Mouse (Mus musculus): ENCODE data around the gene Psme2. TPM values are rescaled to one million over a fixed set of nuclear protein-coding genes. Genes with fewer than 3 reads are reported as not detected.

Psme2 gene
- polyA plus RNA-seq, 2 experiments = 56.0 to 190 TPM

DNA sequence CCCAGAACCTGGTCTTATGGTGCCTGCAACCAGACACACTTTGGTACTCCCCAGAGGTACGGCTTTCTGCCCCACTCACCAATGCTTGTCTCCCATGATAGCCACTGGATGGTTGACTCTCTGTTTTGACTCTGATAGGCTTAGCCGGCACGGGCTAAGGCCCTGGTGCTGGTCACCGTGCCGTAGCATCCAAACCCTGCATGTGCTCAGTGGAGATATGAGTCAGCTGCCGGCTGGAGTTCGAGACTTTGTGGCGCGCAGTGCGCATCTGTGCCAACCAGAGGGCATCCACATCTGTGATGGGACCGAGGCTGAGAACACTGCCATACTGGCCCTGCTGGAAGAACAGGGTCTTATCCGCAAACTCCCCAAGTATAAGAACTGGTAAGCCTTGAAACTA is 48.6 kb downstream of the Psme2 start:
- peak overlapping the region; percentile 73 for H3K4me2 ChIP-seq (ENCODE audit: low read depth)
- H3K27ac ChIP-seq = no peak overlapping the region
- DNase-seq (ENCODE audit: low read depth in 3 of 3, low spot score in 3 of 3) = no peak
- no peak overlapping the region for H3K9ac ChIP-seq (replicated peaks)
- H3K4me1 ChIP-seq (replicated peaks; ENCODE audit: control insufficient read depth in 2 of 2, insufficient read depth in 2 of 2, low read length in 1 of 2) = peaks cover 16 to 26% of the 10 kb centered on the region in 2 experiments
- 0 out of 4 replicates have a peak overlapping the region, but pooled peaks of 1 of the 2 experiments have one; percentile 12 for H3K4me3 ChIP-seq (ENCODE audit: insufficient read depth in 1 of 2, low read depth in 2 of 2, low read length in 2 of 2)
- no peaks in the 10 kb centered on the region for H3K9me3 ChIP-seq (ENCODE audit: control insufficient read depth, low read length)
- H3K36me3 ChIP-seq (replicated peaks; ENCODE audit: control insufficient read depth, insufficient read depth, low read depth) = peaks cover 16% of the 10 kb centered on the region
- WGBS (ENCODE audit: insufficient replicate concordance) = 71% methylated on average over 12 of the region's 12 CpGs
- no peaks in the 10 kb centered on the region for H3K27me3 ChIP-seq (ENCODE audit: control insufficient read depth, insufficient read depth, low read length)
- ATAC-seq (ENCODE audit: insufficient read depth) = no peak
- TF ChIP-seq CTCF (IDR thresholded peaks at IDR 0.05; ENCODE audit: low read depth) = peak; percentile 36; the same call in 1 of the 2 replicates
- 0 out of 2 replicates have a peak, but pooled peaks have one; percentile 28 for TF ChIP-seq EP300 (IDR thresholded peaks at IDR 0.05; ENCODE audit: low read depth)

DNA sequence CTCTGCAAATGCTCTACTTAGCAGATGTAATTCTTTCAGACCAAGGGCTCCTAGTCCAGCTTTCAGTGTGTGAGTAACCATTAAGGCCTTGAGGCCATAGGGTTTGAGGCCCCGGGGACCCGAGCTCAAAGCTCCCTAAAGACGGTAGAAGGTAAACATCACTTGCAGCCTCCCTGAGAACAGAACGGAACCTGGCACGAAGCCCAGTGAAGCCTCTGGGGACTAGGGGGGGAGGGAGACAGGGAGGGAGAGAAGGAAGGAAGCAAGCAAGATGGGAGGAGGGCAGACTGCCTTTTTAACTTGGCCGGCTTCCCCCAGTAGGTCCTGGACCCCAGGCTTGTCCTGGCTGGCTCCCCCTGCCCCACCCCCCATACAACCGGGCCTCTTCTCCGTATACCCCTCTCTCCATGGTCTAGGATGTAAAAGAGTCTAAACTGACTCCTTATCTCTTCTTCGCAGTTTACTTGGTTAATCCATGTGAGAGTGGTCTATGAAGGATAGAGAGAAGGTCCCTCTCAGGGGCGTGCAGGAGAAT is 50.1 kb downstream of the Psme2 start:
- TF ChIP-seq EP300 (IDR thresholded peaks at IDR 0.05; ENCODE audit: low read depth) = no peak; the same call in 1 of the 2 replicates
- TF ChIP-seq CTCF (IDR thresholded peaks at IDR 0.05; ENCODE audit: low read depth) = no peak
- Histone ChIP-seq H3K9me3 (ENCODE audit: control insufficient read depth, low read length) (no peaks in the 10 kb centered on the region), H3K4me1 (replicated peaks; ENCODE audit: control insufficient read depth in 2 of 2, insufficient read depth in 2 of 2, low read length in 1 of 2) (peaks cover 20 to 30% of the 10 kb centered on the region in 2 experiments), H3K9ac (replicated peaks) (peak overlapping the region; percentile 88), H3K36me3 (replicated peaks; ENCODE audit: control insufficient read depth, insufficient read depth, low read depth) (peaks cover 16% of the 10 kb centered on the region), H3K27me3 (ENCODE audit: control insufficient read depth, insufficient read depth, low read length) (no peaks in the 10 kb centered on the region), H3K4me2 (ENCODE audit: low read depth) (peak overlapping the region; percentile 73), H3K4me3 (ENCODE audit: insufficient read depth in 1 of 2, low read depth in 2 of 2, low read length in 2 of 2) (peak overlapping the region; percentile 66 to 79), H3K27ac (peak overlapping the region; percentile 86)
- peak; percentile 35 for ATAC-seq (ENCODE audit: insufficient read depth)
- WGBS (ENCODE audit: insufficient replicate concordance) = 1% methylated on average over 10 of the region's 10 CpGs
- DNase-seq (ENCODE audit: low read depth in 3 of 3, low spot score in 3 of 3) = peak in 1 of 3 experiments; percentile 49

DNA sequence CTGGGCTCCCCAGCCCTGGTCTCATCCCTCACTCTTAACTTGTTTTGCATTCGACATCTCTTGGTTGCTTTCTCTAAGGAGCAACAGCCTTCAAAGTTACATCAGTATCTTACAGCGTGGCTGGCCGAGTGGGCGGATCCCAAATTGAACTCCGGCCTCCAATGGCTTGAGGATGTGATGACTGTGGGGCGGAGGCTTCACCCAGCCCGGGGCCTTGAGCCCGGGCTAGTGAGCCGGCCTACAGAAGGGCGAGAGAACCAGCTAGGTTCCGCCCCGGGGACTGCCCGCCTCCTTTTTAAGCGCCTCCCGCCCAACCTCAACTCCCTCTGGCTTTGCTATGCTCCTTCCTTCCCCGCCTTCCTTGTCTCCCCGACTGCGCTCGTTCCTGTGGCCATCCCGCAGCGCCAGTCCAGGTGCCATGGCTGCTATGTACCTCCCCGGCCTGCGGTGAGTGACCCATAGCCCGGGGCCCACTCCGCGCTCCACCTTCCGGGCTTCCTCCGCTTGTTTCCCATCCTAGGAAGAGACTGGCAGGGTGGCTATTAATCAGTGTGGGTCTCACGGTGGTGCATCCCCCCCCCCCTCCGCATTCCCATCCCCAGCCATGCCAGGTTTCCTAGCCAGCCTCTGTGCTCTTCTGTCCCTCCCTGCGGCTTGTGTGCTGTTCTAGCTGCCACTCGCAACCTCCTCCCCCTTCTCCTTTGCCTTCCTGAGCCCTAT is 50.7 kb downstream of the Psme2 start, which contains the start of gene Pck2:
Pck2 (plus strand) TSS at position 200 of the 720 bp plus-strand sequence.
- TF ChIP-seq EP300 (IDR thresholded peaks at IDR 0.05; ENCODE audit: low read depth) (no peak; the same call in 1 of the 2 replicates), CTCF (IDR thresholded peaks at IDR 0.05; ENCODE audit: low read depth) (no peak)
- Histone ChIP-seq H3K27ac (peak within 1 kb of the TSS; percentile 86), H3K4me3 (ENCODE audit: insufficient read depth in 1 of 2, low read depth in 2 of 2, low read length in 2 of 2) (peak within 1 kb of the TSS; percentile 66 to 79), H3K4me2 (ENCODE audit: low read depth) (peak within 1 kb of the TSS; percentile 73), H3K4me1 (replicated peaks; ENCODE audit: control insufficient read depth in 2 of 2, insufficient read depth in 2 of 2, low read length in 1 of 2) (peaks cover 20 to 30% of the 10 kb centered on the region in 2 experiments), H3K36me3 (replicated peaks; ENCODE audit: control insufficient read depth, insufficient read depth, low read depth) (peaks cover 13% of the 10 kb centered on the region), H3K9me3 (ENCODE audit: control insufficient read depth, low read length) (no peaks in the 10 kb centered on the region), H3K9ac (replicated peaks) (peak within 1 kb of the TSS; percentile 88), H3K27me3 (ENCODE audit: control insufficient read depth, insufficient read depth, low read length) (no peaks in the 10 kb centered on the region)
- peak; percentile 96 for ATAC-seq (ENCODE audit: insufficient read depth)
- WGBS (ENCODE audit: insufficient replicate concordance) = under 1% methylated on average over 32 of the region's 32 CpGs
- DNase-seq (ENCODE audit: low read depth in 3 of 3, low spot score in 3 of 3) = peak; percentile 92 to 94 (median 93)

Other genes starting within 250 kb of the Psme2 start
Only the 30 nearest of the 31 such genes appear.
- 40.3 and 44.1 TPM in 2 replicates for gene Dhrs4, start 112.4 kb downstream of the Psme2 start, polyA plus RNA-seq (2012; rRNA removed)
- 40.4 and 42.2 TPM in 2 replicates for gene Dhrs4, start 112.4 kb downstream of the Psme2 start, polyA plus RNA-seq (2014; fragmentation: Nextera tagmentation; extraction: Ambion mirVana)
- gene Carmil3, start 100.5 kb downstream of the Psme2 start, polyA plus RNA-seq (2012; rRNA removed) = 2.6 TPM in 2 replicates
- gene Carmil3, start 100.5 kb downstream of the Psme2 start, polyA plus RNA-seq (2014; fragmentation: Nextera tagmentation; extraction: Ambion mirVana) = 0.32 and 0.45 TPM in 2 replicates
- 0.05 and 0.06 TPM in 2 replicates for gene Cpne6, start 80.7 kb downstream of the Psme2 start, polyA plus RNA-seq (2012; rRNA removed)
- not detected in 2 replicates for gene Cpne6, start 80.7 kb downstream of the Psme2 start, polyA plus RNA-seq (2014; fragmentation: Nextera tagmentation; extraction: Ambion mirVana)
- not detected in 2 replicates for gene Nrl, start 66.1 kb downstream of the Psme2 start, polyA plus RNA-seq (2012; rRNA removed)
- gene Nrl, start 66.1 kb downstream of the Psme2 start, polyA plus RNA-seq (2014; fragmentation: Nextera tagmentation; extraction: Ambion mirVana) = not detected in 2 replicates
- gene Pck2, start 50.8 kb downstream of the Psme2 start, polyA plus RNA-seq (2012; rRNA removed) = 19.6 and 21.9 TPM in 2 replicates
- gene Pck2, start 50.8 kb downstream of the Psme2 start, polyA plus RNA-seq (2014; fragmentation: Nextera tagmentation; extraction: Ambion mirVana) = 15.6 and 20.6 TPM in 2 replicates
- 25.4 and 30.9 TPM in 2 replicates for gene Dcaf11, start 31.1 kb downstream of the Psme2 start, polyA plus RNA-seq (2012; rRNA removed)
- gene Dcaf11, start 31.1 kb downstream of the Psme2 start, polyA plus RNA-seq (2014; fragmentation: Nextera tagmentation; extraction: Ambion mirVana) = 47.5 and 51.2 TPM in 2 replicates
- gene A730061H03Rik, start 30.7 kb downstream of the Psme2 start, polyA plus RNA-seq (2012; rRNA removed) = 0.95 and 1.3 TPM in 2 replicates
- gene A730061H03Rik, start 30.7 kb downstream of the Psme2 start, polyA plus RNA-seq (2014; fragmentation: Nextera tagmentation; extraction: Ambion mirVana) = 1.8 and 2.1 TPM in 2 replicates
- gene Fitm1, start 15.5 kb downstream of the Psme2 start, polyA plus RNA-seq (2012; rRNA removed) = 0.19 and 0.38 TPM in 2 replicates
- 0.37 and 0.58 TPM in 2 replicates for gene Fitm1, start 15.5 kb downstream of the Psme2 start, polyA plus RNA-seq (2014; fragmentation: Nextera tagmentation; extraction: Ambion mirVana)
- 32.0 and 51.1 TPM in 2 replicates for gene Psme1, start 13.0 kb downstream of the Psme2 start, polyA plus RNA-seq (2012; rRNA removed)
- gene Psme1, start 13.0 kb downstream of the Psme2 start, polyA plus RNA-seq (2014; fragmentation: Nextera tagmentation; extraction: Ambion mirVana) = 99.9 and 103 TPM in 2 replicates
- gene Emc9, start 5.8 kb downstream of the Psme2 start, polyA plus RNA-seq (2012; rRNA removed) = 19.2 and 20.3 TPM in 2 replicates
- gene Emc9, start 5.8 kb downstream of the Psme2 start, polyA plus RNA-seq (2014; fragmentation: Nextera tagmentation; extraction: Ambion mirVana) = 32.8 and 33.0 TPM in 2 replicates
- 6.2 and 6.5 TPM in 2 replicates for gene Rnf31, start 595 bp upstream of the Psme2 start, polyA plus RNA-seq (2012; rRNA removed)
- gene Rnf31, start 595 bp upstream of the Psme2 start, polyA plus RNA-seq (2014; fragmentation: Nextera tagmentation; extraction: Ambion mirVana) = 6.6 and 7.6 TPM in 2 replicates
- gene Irf9, start 12.5 kb upstream of the Psme2 start, polyA plus RNA-seq (2012; rRNA removed) = 13.5 and 15.1 TPM in 2 replicates
- gene Irf9, start 12.5 kb upstream of the Psme2 start, polyA plus RNA-seq (2014; fragmentation: Nextera tagmentation; extraction: Ambion mirVana) = 11.2 and 13.8 TPM in 2 replicates
- gene Rec8, start 26.9 kb upstream of the Psme2 start, polyA plus RNA-seq (2012; rRNA removed) = 1.7 and 1.9 TPM in 2 replicates
- 0.87 and 1.0 TPM in 2 replicates for gene Rec8, start 26.9 kb upstream of the Psme2 start, polyA plus RNA-seq (2014; fragmentation: Nextera tagmentation; extraction: Ambion mirVana)
- gene Ipo4, start 44.8 kb upstream of the Psme2 start, polyA plus RNA-seq (2012; rRNA removed) = 13.5 and 27.6 TPM in 2 replicates
- 22.6 and 27.9 TPM in 2 replicates for gene Ipo4, start 44.8 kb upstream of the Psme2 start, polyA plus RNA-seq (2014; fragmentation: Nextera tagmentation; extraction: Ambion mirVana)
- gene Gm49378, start 46.8 kb upstream of the Psme2 start, polyA plus RNA-seq (2012; rRNA removed) = 2.0 and 3.4 TPM in 2 replicates
- gene Gm49378, start 46.8 kb upstream of the Psme2 start, polyA plus RNA-seq (2014; fragmentation: Nextera tagmentation; extraction: Ambion mirVana) = 2.0 and 2.9 TPM in 2 replicates
- gene Tm9sf1, start 52.7 kb upstream of the Psme2 start, polyA plus RNA-seq (2012; rRNA removed) = 26.4 and 33.2 TPM in 2 replicates
- gene Tm9sf1, start 52.7 kb upstream of the Psme2 start, polyA plus RNA-seq (2014; fragmentation: Nextera tagmentation; extraction: Ambion mirVana) = 42.8 and 45.4 TPM in 2 replicates
- 0.34 and 0.39 TPM in 2 replicates for gene Tssk4, start 59.1 kb upstream of the Psme2 start, polyA plus RNA-seq (2012; rRNA removed)
- gene Tssk4, start 59.1 kb upstream of the Psme2 start, polyA plus RNA-seq (2014; fragmentation: Nextera tagmentation; extraction: Ambion mirVana) = 0.19 and 0.23 TPM in 2 replicates
- gene Mdp1, start 69.4 kb upstream of the Psme2 start, polyA plus RNA-seq (2012; rRNA removed) = 11.6 and 13.4 TPM in 2 replicates
- 15.5 and 16.6 TPM in 2 replicates for gene Mdp1, start 69.4 kb upstream of the Psme2 start, polyA plus RNA-seq (2014; fragmentation: Nextera tagmentation; extraction: Ambion mirVana)
- gene Gmpr2, start 80.8 kb upstream of the Psme2 start, polyA plus RNA-seq (2012; rRNA removed) = 10.6 and 14.1 TPM in 2 replicates
- gene Gmpr2, start 80.8 kb upstream of the Psme2 start, polyA plus RNA-seq (2014; fragmentation: Nextera tagmentation; extraction: Ambion mirVana) = 17.9 and 18.2 TPM in 2 replicates
- gene Nedd8, start 81.0 kb upstream of the Psme2 start, polyA plus RNA-seq (2012; rRNA removed) = 101 and 168 TPM in 2 replicates
- 279 and 286 TPM in 2 replicates for gene Nedd8, start 81.0 kb upstream of the Psme2 start, polyA plus RNA-seq (2014; fragmentation: Nextera tagmentation; extraction: Ambion mirVana)
- gene Tinf2, start 90.7 kb upstream of the Psme2 start, polyA plus RNA-seq (2012; rRNA removed) = 13.4 and 16.6 TPM in 2 replicates
- 19.0 and 19.3 TPM in 2 replicates for gene Tinf2, start 90.7 kb upstream of the Psme2 start, polyA plus RNA-seq (2014; fragmentation: Nextera tagmentation; extraction: Ambion mirVana)
- 2.0 and 2.4 TPM in 2 replicates for gene Tgm1, start 122.8 kb upstream of the Psme2 start, polyA plus RNA-seq (2012; rRNA removed)
- gene Tgm1, start 122.8 kb upstream of the Psme2 start, polyA plus RNA-seq (2014; fragmentation: Nextera tagmentation; extraction: Ambion mirVana) = 2.0 and 2.3 TPM in 2 replicates
- 10.9 and 12.8 TPM in 2 replicates for gene Rabggta, start 131.2 kb upstream of the Psme2 start, polyA plus RNA-seq (2012; rRNA removed)
- gene Rabggta, start 131.2 kb upstream of the Psme2 start, polyA plus RNA-seq (2014; fragmentation: Nextera tagmentation; extraction: Ambion mirVana) = 7.4 and 8.1 TPM in 2 replicates
- gene Dhrs1, start 154.6 kb upstream of the Psme2 start, polyA plus RNA-seq (2012; rRNA removed) = 21.2 and 31.0 TPM in 2 replicates
- gene Dhrs1, start 154.6 kb upstream of the Psme2 start, polyA plus RNA-seq (2014; fragmentation: Nextera tagmentation; extraction: Ambion mirVana) = 34.4 and 40.4 TPM in 2 replicates
- gene Nop9, start 154.6 kb upstream of the Psme2 start, polyA plus RNA-seq (2012; rRNA removed) = 13.1 and 13.2 TPM in 2 replicates
- gene Nop9, start 154.6 kb upstream of the Psme2 start, polyA plus RNA-seq (2014; fragmentation: Nextera tagmentation; extraction: Ambion mirVana) = 20.8 and 27.5 TPM in 2 replicates
- 37.3 and 42.1 TPM in 2 replicates for gene Cideb, start 167.3 kb upstream of the Psme2 start, polyA plus RNA-seq (2012; rRNA removed)
- 40.0 and 42.8 TPM in 2 replicates for gene Cideb, start 167.3 kb upstream of the Psme2 start, polyA plus RNA-seq (2014; fragmentation: Nextera tagmentation; extraction: Ambion mirVana)
- gene Ltb4r2, start 170.3 kb upstream of the Psme2 start, polyA plus RNA-seq (2012; rRNA removed) = 0.65 and 0.67 TPM in 2 replicates
- gene Ltb4r2, start 170.3 kb upstream of the Psme2 start, polyA plus RNA-seq (2014; fragmentation: Nextera tagmentation; extraction: Ambion mirVana) = 0.39 and 0.67 TPM in 2 replicates
- gene Ltb4r1, start 174.8 kb upstream of the Psme2 start, polyA plus RNA-seq (2012; rRNA removed) = 2.9 and 3.3 TPM in 2 replicates
- gene Ltb4r1, start 174.8 kb upstream of the Psme2 start, polyA plus RNA-seq (2014; fragmentation: Nextera tagmentation; extraction: Ambion mirVana) = 1.7 and 2.7 TPM in 2 replicates
- gene Adcy4, start 193.0 kb upstream of the Psme2 start, polyA plus RNA-seq (2012; rRNA removed) = 0.88 and 1.0 TPM in 2 replicates
- 0.66 and 1.2 TPM in 2 replicates for gene Adcy4, start 193.0 kb upstream of the Psme2 start, polyA plus RNA-seq (2014; fragmentation: Nextera tagmentation; extraction: Ambion mirVana)
- 13.1 and 15.1 TPM in 2 replicates for gene Ripk3, start 197.8 kb upstream of the Psme2 start, polyA plus RNA-seq (2012; rRNA removed)
- 18.2 and 22.0 TPM in 2 replicates for gene Ripk3, start 197.8 kb upstream of the Psme2 start, polyA plus RNA-seq (2014; fragmentation: Nextera tagmentation; extraction: Ambion mirVana)